Mouse (Mus musculus) ES-Bruce4 (cell line): ENCODE data around the gene Ly86. TPM values are rescaled to one million over a fixed set of nuclear protein-coding genes. Genes with fewer than 3 reads are reported as not detected.

Experiments used
- H3K27ac ChIP-seq: 2 replicates; pipeline ENCODE4 v1.5.1; 2012; ENCODE audit warnings: low read length, inconsistent platforms; ENCODE audit not compliant: insufficient read depth
- H3K27me3 ChIP-seq: 2 replicates; pipeline ENCODE4 v1.6.1; 2012; ENCODE audit warnings: mild to moderate bottlenecking, low read length, inconsistent platforms; ENCODE audit not compliant: control insufficient read depth, poor library complexity, insufficient read depth, severe bottlenecking
- H3K36me3 ChIP-seq: 2 replicates; pipeline ENCODE4 v1.6.1; 2012; ENCODE audit warnings: inconsistent platforms, mild to moderate bottlenecking, low read length, moderate library complexity; ENCODE audit not compliant: control insufficient read depth, poor library complexity, insufficient read depth, severe bottlenecking
- H3K4me1 ChIP-seq: one replicate; pipeline ENCODE4 v1.8.1; 2011; ENCODE audit warnings: low read length; ENCODE audit not compliant: control insufficient read depth, insufficient read depth
- H3K4me3 ChIP-seq: 2 replicates; pipeline ENCODE4 v1.5.1; 2011; ENCODE audit warnings: low read depth, mild to moderate bottlenecking, low read length
- H3K9ac ChIP-seq: 2 replicates; pipeline ENCODE4 v1.6.1; 2012; ENCODE audit warnings: low read depth, mild to moderate bottlenecking, inconsistent platforms; ENCODE audit not compliant: poor library complexity, severe bottlenecking
- H3K9me3 ChIP-seq: replicated peaks from 2 replicates; pipeline ENCODE4 v1.6.1; 2012; ENCODE audit warnings: mild to moderate bottlenecking, low read length, inconsistent platforms; ENCODE audit not compliant: control insufficient read depth, poor library complexity, insufficient read depth, severe bottlenecking
- CTCF ChIP-seq: IDR thresholded peaks from one replicate; pipeline ENCODE4 v1.8.1; 2011; ENCODE audit warnings: low read depth, low read length
- EP300 ChIP-seq: IDR thresholded peaks from 2 replicates; pipeline ENCODE4 v1.6.1; 2011; ENCODE audit warnings: low read depth, low read length; ENCODE audit not compliant: insufficient read depth
- POLR2A ChIP-seq: IDR thresholded peaks from one replicate; pipeline ENCODE4 v1.8.1; 2011; ENCODE audit warnings: low read length; ENCODE audit not compliant: insufficient read depth
- polyA plus RNA-seq: library from polyadenylated mRNA; stranded (reverse); fragments of >200 nt; gene quantifications from 2 replicates; pipeline ENCODE4 v1.2.4, GENCODE M21; 2011; ENCODE audit warnings: low read depth; ENCODE audit not compliant: missing spikeins, insufficient read depth, insufficient read length

Ly86 gene
- polyA plus RNA-seq, 1 experiment, result not detected

GRCm38 (mm10) chr13:37434841-37435240 lies 89.8 kb downstream of the Ly86 start:
- Histone ChIP-seq H3K9ac (peak overlapping the region; percentile 1; the same call in 1 of the 2 replicates), H3K4me1 (peaks cover 3% of the 10 kb centered on the region), H3K27me3 (no peaks in the 10 kb centered on the region), H3K27ac (0 out of 2 replicates have a peak overlapping the region, but pooled peaks have one; percentile 8), H3K4me3 (no peak overlapping the region), H3K9me3 (no peaks in the 10 kb centered on the region), H3K36me3 (no peaks in the 10 kb centered on the region)
- TF ChIP-seq POLR2A (no peak), EP300 (no peak), CTCF (no peak)

GRCm38 (mm10) chr13:37436267-37437013 lies 91.4 kb downstream of the Ly86 start:
- Histone ChIP-seq H3K9me3 (no peaks in the 10 kb centered on the region), H3K4me3 (peak overlapping the region; percentile 38), H3K9ac (peak overlapping the region; percentile 38), H3K4me1 (peaks cover 6% of the 10 kb centered on the region), H3K27me3 (no peaks in the 10 kb centered on the region), H3K36me3 (no peaks in the 10 kb centered on the region), H3K27ac (peak overlapping the region; percentile 96)
- TF ChIP-seq EP300 (peak; percentile 89), POLR2A (no peak)

GRCm38 (mm10) chr13:37438788-37439187 lies 93.8 kb downstream of the Ly86 start:
- no peak overlapping the region for H3K27ac ChIP-seq
- no peaks in the 10 kb centered on the region for H3K9me3 ChIP-seq
- H3K27me3 ChIP-seq, result no peaks in the 10 kb centered on the region

GRCm38 (mm10) chr13:37439477-37439876 lies 94.5 kb downstream of the Ly86 start:
- no peaks in the 10 kb centered on the region for H3K27me3 ChIP-seq
- H3K9me3 ChIP-seq, result no peaks in the 10 kb centered on the region
- H3K27ac ChIP-seq, result peak overlapping the region; percentile 10; the same call in 1 of the 2 replicates

More at GRCm38 (mm10) chr13:37438788-37439187, 93.8 kb downstream of the Ly86 start:
- no peak overlapping the region for H3K9ac ChIP-seq
- no peak overlapping the region for H3K4me3 ChIP-seq
- H3K4me1 ChIP-seq, result peaks cover 14% of the 10 kb centered on the region
- TF ChIP-seq EP300, result no peak
- TF ChIP-seq POLR2A, result no peak
- no peaks in the 10 kb centered on the region for H3K36me3 ChIP-seq

GRCm38 (mm10) chr13:37439941-37440340 lies 94.9 kb downstream of the Ly86 start:
- Histone ChIP-seq H3K9me3 (no peaks in the 10 kb centered on the region), H3K36me3 (no peaks in the 10 kb centered on the region), H3K9ac (peak overlapping the region; percentile 35; the same call in 1 of the 2 replicates), H3K4me3 (peak overlapping the region; percentile 1; the same call in 1 of the 2 replicates), H3K27ac (peak overlapping the region; percentile 10; the same call in 1 of the 2 replicates), H3K27me3 (no peaks in the 10 kb centered on the region), H3K4me1 (peaks cover 14% of the 10 kb centered on the region)
- TF ChIP-seq EP300, result no peak

More at GRCm38 (mm10) chr13:37439477-37439876, 94.5 kb downstream of the Ly86 start:
- TF ChIP-seq EP300, result no peak
- TF ChIP-seq CTCF, result no peak
- TF ChIP-seq POLR2A, result no peak
- Histone ChIP-seq H3K4me1 (peaks cover 14% of the 10 kb centered on the region), H3K9ac (peak overlapping the region; percentile 35; the same call in 1 of the 2 replicates), H3K36me3 (no peaks in the 10 kb centered on the region), H3K4me3 (no peak overlapping the region)

- Histone ChIP-seq H3K9ac (no peak overlapping the region; the same call in 1 of the 2 replicates), H3K36me3 (no peaks in the 10 kb centered on the region), H3K27me3 (no peaks in the 10 kb centered on the region), H3K4me1 (peaks cover 14% of the 10 kb centered on the region), H3K9me3 (no peaks in the 10 kb centered on the region), H3K27ac (peak overlapping the region; percentile 58), H3K4me3 (no peak overlapping the region)
- TF ChIP-seq CTCF (no peak), EP300 (peak; percentile 88), POLR2A (no peak)
Measured at GRCm38 (mm10) chr13:37440593-37441307, 95.7 kb downstream of the Ly86 start.
